Mouse (Mus musculus): Measurements from ENCODE around the gene Ttn. TPM values are rescaled to one million over a fixed set of nuclear protein-coding genes. Genes with fewer than 3 reads are reported as not detected.

Ttn gene
- polyA plus RNA-seq, 1 experiment from 2014 or later, result 0.09 TPM

DNA sequence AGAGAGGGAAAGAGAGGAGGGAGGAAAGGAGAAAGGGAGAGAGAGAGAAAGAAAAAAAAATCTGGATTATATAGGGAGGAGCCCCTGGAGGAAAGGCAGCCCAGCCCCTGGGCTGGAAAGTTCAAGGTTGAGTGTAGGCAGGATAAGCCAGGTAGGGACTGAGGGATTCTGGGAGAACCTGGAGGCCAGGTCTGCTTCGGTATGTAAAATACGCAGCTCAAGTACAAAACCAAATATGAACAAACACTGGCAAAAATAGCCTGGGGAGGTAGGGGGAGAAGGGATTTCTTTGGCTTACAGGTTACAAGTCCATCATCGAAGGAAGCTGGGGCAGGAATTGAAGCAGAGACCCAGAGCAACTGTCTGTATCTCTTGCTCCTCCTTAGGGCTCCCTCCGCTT, 5.0 kb upstream of the Ttn start:
- 93% methylated on average over 4 of the region's 4 CpGs for WGBS

DNA sequence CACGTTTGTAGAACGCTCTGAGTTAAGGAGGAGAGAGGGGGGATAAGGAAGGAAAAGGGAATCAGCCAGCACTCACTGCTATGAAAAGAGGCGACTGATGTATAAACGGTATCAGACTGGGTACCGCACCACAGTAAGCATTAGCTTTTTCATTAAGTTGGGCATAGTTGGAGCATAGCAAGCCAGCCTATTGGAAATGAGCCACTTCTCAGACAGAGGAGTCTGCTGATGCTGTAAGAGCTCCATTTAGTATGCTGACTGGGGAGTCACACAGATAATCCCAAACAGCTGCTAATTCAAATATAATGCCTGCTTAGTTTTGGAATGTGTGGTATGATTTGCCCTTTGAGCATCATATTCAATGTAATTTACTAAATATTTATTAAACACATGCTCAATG, 2.0 kb upstream of the Ttn start:
- no peaks in the 10 kb centered on the region for H3K4me1 ChIP-seq (ENCODE audit: control insufficient read depth, insufficient read depth, low read length)
- WGBS, result 78% methylated on average over 5 of the region's 5 CpGs
- no peak overlapping the region for H3K9ac ChIP-seq (ENCODE audit: low read length)
- no peak overlapping the region for H3K27ac ChIP-seq (ENCODE audit: low read depth, low read length)
- H3K4me2 ChIP-seq (ENCODE audit: low read length), result no peak overlapping the region
- H3K36me3 ChIP-seq (ENCODE audit: control insufficient read depth, insufficient read depth, low read length), result no peaks in the 10 kb centered on the region
- DNase-seq (ENCODE audit: low spot score) (no peak), ATAC-seq (no peak)
- H3K27me3 ChIP-seq (replicated peaks; ENCODE audit: control insufficient read depth, insufficient read depth, low read length), result no peaks in the 10 kb centered on the region
- H3K4me3 ChIP-seq (ENCODE audit: low read depth, low read length), result no peak overlapping the region
- no peaks in the 10 kb centered on the region for H3K9me3 ChIP-seq (replicated peaks; ENCODE audit: control insufficient read depth, low read length)

More for the DNA sequence above, 5.0 kb upstream of the Ttn start:
- H3K27ac ChIP-seq (ENCODE audit: low read depth, low read length), result no peak overlapping the region
- H3K4me2 ChIP-seq (ENCODE audit: low read length), result no peak overlapping the region
- no peaks in the 10 kb centered on the region for H3K36me3 ChIP-seq (ENCODE audit: control insufficient read depth, insufficient read depth, low read length)
- no peak for DNase-seq (ENCODE audit: low spot score)
- ATAC-seq, result no peak
- H3K9me3 ChIP-seq (replicated peaks; ENCODE audit: control insufficient read depth, low read length), result no peaks in the 10 kb centered on the region
- no peaks in the 10 kb centered on the region for H3K4me1 ChIP-seq (ENCODE audit: control insufficient read depth, insufficient read depth, low read length)
- H3K27me3 ChIP-seq (replicated peaks; ENCODE audit: control insufficient read depth, insufficient read depth, low read length), result no peaks in the 10 kb centered on the region
- no peak overlapping the region for H3K9ac ChIP-seq (ENCODE audit: low read length)
- no peak overlapping the region for H3K4me3 ChIP-seq (ENCODE audit: low read depth, low read length)

DNA sequence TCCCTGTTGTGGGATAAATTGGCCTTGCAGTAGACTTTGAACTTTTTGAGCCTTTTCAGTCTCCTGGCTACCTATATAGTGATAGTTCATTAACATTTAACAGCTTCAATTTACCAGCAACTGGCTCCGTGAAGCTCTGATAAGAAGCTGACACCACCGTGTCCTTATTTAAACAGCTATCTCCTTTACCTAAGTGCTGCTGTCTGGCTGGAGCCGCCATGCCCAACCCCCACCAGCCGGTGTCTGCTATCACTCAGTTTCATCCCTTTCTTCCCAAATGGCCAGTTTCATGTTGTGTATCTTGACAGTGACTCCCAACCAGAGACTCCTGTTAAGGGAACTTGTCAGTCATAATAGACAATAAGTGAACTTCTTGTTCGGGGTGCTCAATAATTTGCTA, 1.3 kb upstream of the Ttn start:
- H3K9ac ChIP-seq (ENCODE audit: low read length), result no peak overlapping the region
- no peak overlapping the region for H3K4me2 ChIP-seq (ENCODE audit: low read length)
- no peak for ATAC-seq

DNA sequence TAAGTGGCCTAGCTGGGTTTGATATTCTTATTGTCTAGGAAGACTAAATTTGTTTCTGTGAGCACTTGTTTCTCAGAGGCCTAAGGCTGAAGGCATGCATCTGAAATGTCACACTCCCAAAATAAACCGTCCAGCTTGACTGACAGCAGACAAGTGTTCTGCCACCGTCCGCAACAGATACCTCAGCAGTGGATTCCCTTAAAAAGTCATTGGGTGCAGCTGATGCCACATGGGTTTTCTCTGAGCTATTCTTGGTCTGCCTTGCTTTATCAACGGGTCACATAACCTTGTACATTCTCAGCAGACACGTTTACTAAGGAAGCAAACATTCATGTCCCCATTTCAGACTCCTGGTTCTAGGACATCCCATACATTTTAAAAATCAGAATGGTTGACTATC, 630 bp downstream of the Ttn start:
- 74% methylated on average over 5 of the region's 5 CpGs for WGBS
- H3K4me2 ChIP-seq (ENCODE audit: low read length), result no peak overlapping the region
- H3K27ac ChIP-seq (ENCODE audit: low read depth, low read length), result no peak overlapping the region
- H3K4me3 ChIP-seq (ENCODE audit: low read depth, low read length), result no peak overlapping the region
- DNase-seq (ENCODE audit: low spot score) (no peak), ATAC-seq (no peak)
- H3K27me3 ChIP-seq (replicated peaks; ENCODE audit: control insufficient read depth, insufficient read depth, low read length), result no peaks in the 10 kb centered on the region
- H3K9me3 ChIP-seq (replicated peaks; ENCODE audit: control insufficient read depth, low read length), result no peaks in the 10 kb centered on the region
- no peaks in the 10 kb centered on the region for H3K36me3 ChIP-seq (ENCODE audit: control insufficient read depth, insufficient read depth, low read length)
- H3K9ac ChIP-seq (ENCODE audit: low read length), result no peak overlapping the region
- no peaks in the 10 kb centered on the region for H3K4me1 ChIP-seq (ENCODE audit: control insufficient read depth, insufficient read depth, low read length)

More for the DNA sequence above, 1.3 kb upstream of the Ttn start:
- Histone ChIP-seq H3K9me3 (replicated peaks; ENCODE audit: control insufficient read depth, low read length) (no peaks in the 10 kb centered on the region), H3K27me3 (replicated peaks; ENCODE audit: control insufficient read depth, insufficient read depth, low read length) (no peaks in the 10 kb centered on the region), H3K36me3 (ENCODE audit: control insufficient read depth, insufficient read depth, low read length) (no peaks in the 10 kb centered on the region), H3K4me3 (ENCODE audit: low read depth, low read length) (no peak overlapping the region), H3K4me1 (ENCODE audit: control insufficient read depth, insufficient read depth, low read length) (no peaks in the 10 kb centered on the region), H3K27ac (ENCODE audit: low read depth, low read length) (no peak overlapping the region)
- 79% methylated on average over 5 of the region's 5 CpGs for WGBS
- no peak for DNase-seq (ENCODE audit: low spot score)

DNA sequence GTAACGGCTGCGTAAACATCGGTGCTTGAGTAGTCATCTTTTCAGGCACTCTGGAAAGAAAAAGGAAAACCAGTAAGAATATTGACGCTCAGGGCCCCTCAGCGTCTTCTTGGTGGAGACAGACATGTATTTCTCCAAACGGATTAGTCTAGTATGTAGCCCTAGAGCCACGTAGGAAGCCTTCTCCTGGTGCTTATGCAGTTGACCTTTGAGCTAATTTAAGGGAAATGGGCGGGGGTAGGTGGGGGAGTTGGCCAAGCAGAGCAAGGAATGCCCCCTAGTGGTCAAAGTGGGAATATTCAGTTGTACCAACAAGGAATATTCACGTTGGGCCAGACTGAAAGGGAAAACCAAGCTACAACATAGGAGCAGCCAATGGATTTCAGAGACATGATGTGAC, 2.2 kb downstream of the Ttn start:
- DNase-seq (ENCODE audit: low spot score) (peak; percentile 38), ATAC-seq (no peak)
- no peak overlapping the region for H3K9ac ChIP-seq (ENCODE audit: low read length)
- H3K9me3 ChIP-seq (replicated peaks; ENCODE audit: control insufficient read depth, low read length), result no peaks in the 10 kb centered on the region
- H3K27me3 ChIP-seq (replicated peaks; ENCODE audit: control insufficient read depth, insufficient read depth, low read length), result no peaks in the 10 kb centered on the region
- H3K4me2 ChIP-seq (ENCODE audit: low read length), result no peak overlapping the region
- H3K36me3 ChIP-seq (ENCODE audit: control insufficient read depth, insufficient read depth, low read length), result no peaks in the 10 kb centered on the region
- 55% methylated on average over 9 of the region's 9 CpGs for WGBS
- H3K27ac ChIP-seq (ENCODE audit: low read depth, low read length), result no peak overlapping the region
- no peak overlapping the region for H3K4me3 ChIP-seq (ENCODE audit: low read depth, low read length)
- H3K4me1 ChIP-seq (ENCODE audit: control insufficient read depth, insufficient read depth, low read length), result no peaks in the 10 kb centered on the region

DNA sequence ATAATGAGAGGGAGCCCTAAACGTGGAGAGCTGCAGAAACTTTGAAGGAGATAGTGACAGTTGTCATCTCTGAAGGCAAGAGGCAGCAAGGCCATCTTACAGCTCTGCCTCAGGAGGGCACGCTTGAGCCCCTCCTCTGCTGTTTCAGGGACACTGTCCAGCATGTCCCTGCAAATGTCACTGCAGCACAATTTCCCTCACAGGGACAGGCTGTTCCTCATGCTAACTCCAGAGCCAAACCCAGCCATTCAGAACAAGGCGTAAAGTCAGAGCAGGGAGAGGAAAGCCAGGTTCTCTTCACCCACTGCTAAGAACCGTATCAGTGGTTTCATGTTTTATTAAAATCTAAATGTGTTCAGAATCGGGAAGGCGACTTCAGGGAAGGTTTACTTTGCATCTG, 4.7 kb downstream of the Ttn start:
- no peaks in the 10 kb centered on the region for H3K27me3 ChIP-seq (replicated peaks; ENCODE audit: control insufficient read depth, insufficient read depth, low read length)
- 82% methylated on average over 6 of the region's 6 CpGs for WGBS
- ATAC-seq (no peak), DNase-seq (ENCODE audit: low spot score) (no peak)
- no peak overlapping the region for H3K4me3 ChIP-seq (ENCODE audit: low read depth, low read length)
- no peaks in the 10 kb centered on the region for H3K36me3 ChIP-seq (ENCODE audit: control insufficient read depth, insufficient read depth, low read length)
- H3K4me2 ChIP-seq (ENCODE audit: low read length), result no peak overlapping the region
- H3K9me3 ChIP-seq (replicated peaks; ENCODE audit: control insufficient read depth, low read length), result no peaks in the 10 kb centered on the region
- H3K27ac ChIP-seq (ENCODE audit: low read depth, low read length), result no peak overlapping the region
- H3K9ac ChIP-seq (ENCODE audit: low read length), result no peak overlapping the region
- no peaks in the 10 kb centered on the region for H3K4me1 ChIP-seq (ENCODE audit: control insufficient read depth, insufficient read depth, low read length)

DNA sequence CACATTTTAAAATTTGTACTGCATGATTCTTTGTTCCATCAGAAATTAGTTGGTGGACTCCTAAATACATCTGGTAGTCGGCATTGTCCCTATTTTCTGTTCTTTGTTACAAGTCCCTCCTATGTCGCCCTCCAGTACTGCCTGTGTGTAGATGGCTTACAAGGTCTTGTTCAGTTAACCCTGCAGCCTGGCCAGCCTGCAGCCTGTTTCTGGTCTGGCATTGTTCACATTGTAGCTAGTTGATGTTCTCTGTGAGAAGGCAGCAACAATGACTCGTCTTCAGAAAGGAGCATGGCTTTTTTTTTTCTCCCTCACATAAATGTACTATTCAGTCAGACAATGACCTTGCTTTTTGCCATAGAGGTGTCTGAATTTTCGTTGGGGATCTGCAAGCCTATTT, 10.3 kb downstream of the Ttn start:
- H3K4me3 ChIP-seq (ENCODE audit: low read depth, low read length), result no peak overlapping the region
- no peaks in the 10 kb centered on the region for H3K4me1 ChIP-seq (ENCODE audit: control insufficient read depth, insufficient read depth, low read length)
- 42% methylated on average over 4 of the region's 4 CpGs for WGBS
- H3K4me2 ChIP-seq (ENCODE audit: low read length), result no peak overlapping the region
- no peak for DNase-seq (ENCODE audit: low spot score)
- H3K9me3 ChIP-seq (replicated peaks; ENCODE audit: control insufficient read depth, low read length), result no peaks in the 10 kb centered on the region
- no peak overlapping the region for H3K27ac ChIP-seq (ENCODE audit: low read depth, low read length)
- ATAC-seq, result no peak
- H3K27me3 ChIP-seq (replicated peaks; ENCODE audit: control insufficient read depth, insufficient read depth, low read length), result no peaks in the 10 kb centered on the region
- H3K9ac ChIP-seq (ENCODE audit: low read length), result no peak overlapping the region
- no peaks in the 10 kb centered on the region for H3K36me3 ChIP-seq (ENCODE audit: control insufficient read depth, insufficient read depth, low read length)

DNA sequence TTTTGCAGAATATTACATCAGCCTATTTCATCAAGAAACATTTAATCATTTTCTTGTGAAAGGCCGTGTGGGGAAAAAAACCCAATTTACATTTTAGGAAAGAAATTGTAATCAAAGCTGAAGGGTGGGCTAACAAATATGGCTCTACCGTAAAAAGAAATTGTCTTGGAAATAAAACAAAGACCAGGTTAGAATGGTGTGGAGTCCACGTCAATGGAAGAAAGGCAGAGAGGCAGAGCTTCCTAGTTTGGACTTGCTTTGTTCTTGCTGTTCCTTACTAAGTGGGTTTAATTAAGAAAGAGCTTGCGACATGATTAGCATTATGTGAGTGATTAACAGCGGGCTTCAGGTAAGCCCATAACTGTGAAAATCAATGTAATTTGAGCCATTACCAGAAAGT, 11.3 kb downstream of the Ttn start:
- Histone ChIP-seq H3K4me1 (ENCODE audit: control insufficient read depth, insufficient read depth, low read length) (no peaks in the 10 kb centered on the region), H3K27me3 (replicated peaks; ENCODE audit: control insufficient read depth, insufficient read depth, low read length) (no peaks in the 10 kb centered on the region), H3K27ac (ENCODE audit: low read depth, low read length) (no peak overlapping the region), H3K9ac (ENCODE audit: low read length) (peak overlapping the region; percentile 37; the same call in 1 of the 2 replicates), H3K4me3 (ENCODE audit: low read depth, low read length) (no peak overlapping the region), H3K36me3 (ENCODE audit: control insufficient read depth, insufficient read depth, low read length) (no peaks in the 10 kb centered on the region), H3K9me3 (replicated peaks; ENCODE audit: control insufficient read depth, low read length) (no peaks in the 10 kb centered on the region), H3K4me2 (ENCODE audit: low read length) (peak overlapping the region; percentile 28)
- 27% methylated on average over 5 of the region's 5 CpGs for WGBS
- DNase-seq (ENCODE audit: low spot score), result peak; percentile 36
- peak; percentile 53; the same call in 1 of the 2 replicates for ATAC-seq

DNA sequence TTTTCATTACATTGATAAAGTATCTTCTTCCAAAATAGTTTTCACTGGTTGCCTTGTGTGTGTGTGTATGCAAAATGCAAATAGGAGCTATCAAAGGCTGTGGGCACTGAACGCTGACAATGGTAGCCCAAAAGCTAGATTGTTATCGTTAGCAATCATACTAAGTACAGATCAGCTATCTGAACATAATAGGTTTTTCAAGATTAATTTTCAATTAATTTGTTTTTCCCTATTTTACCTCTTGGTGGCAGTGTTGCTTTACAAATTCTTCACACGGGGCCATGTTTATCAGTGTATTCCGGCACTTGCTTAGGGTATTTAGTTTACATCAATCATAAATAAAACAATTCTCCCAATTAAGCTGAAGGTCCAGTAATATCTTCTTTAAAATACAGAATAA, 11.7 kb downstream of the Ttn start:
- no peak overlapping the region for H3K4me3 ChIP-seq (ENCODE audit: low read depth, low read length)
- H3K9ac ChIP-seq (ENCODE audit: low read length), result no peak overlapping the region
- ATAC-seq (peak; percentile 77), DNase-seq (ENCODE audit: low spot score) (peak; percentile 80)
- H3K36me3 ChIP-seq (ENCODE audit: control insufficient read depth, insufficient read depth, low read length), result no peaks in the 10 kb centered on the region
- no peaks in the 10 kb centered on the region for H3K9me3 ChIP-seq (replicated peaks; ENCODE audit: control insufficient read depth, low read length)
- H3K27me3 ChIP-seq (replicated peaks; ENCODE audit: control insufficient read depth, insufficient read depth, low read length), result no peaks in the 10 kb centered on the region
- no peaks in the 10 kb centered on the region for H3K4me1 ChIP-seq (ENCODE audit: control insufficient read depth, insufficient read depth, low read length)
- 16% methylated on average over 4 of the region's 4 CpGs for WGBS
- H3K27ac ChIP-seq (ENCODE audit: low read depth, low read length), result no peak overlapping the region
- H3K4me2 ChIP-seq (ENCODE audit: low read length), result peak overlapping the region; percentile 28; the same call in 1 of the 2 replicates
